Mouse (Mus musculus): ENCODE results near the gene Pex13.

The Pex13 gene

GRCm38 (mm10) chr11:23665798-23666501 is at the start of gene Pex13:
Pex13 (minus strand) TSS chr11:23665959.
- in situ Hi-C loops (cut with MboI, MseI), result no loop called here

- in situ Hi-C loops (cut with MboI, MseI), result no loop called here
These were observed 46.5 kb upstream of the Pex13 start for GRCm38 (mm10) chr11:23712299-23712698.

- in situ Hi-C loops (cut with MboI, MseI), result no loop called here
These were observed 39.0 kb upstream of the Pex13 start for GRCm38 (mm10) chr11:23704604-23705294.

GRCm38 (mm10) chr11:23701831-23702230 is 36.1 kb upstream of the Pex13 start:
- in situ Hi-C loops (cut with MboI, MseI), result no loop called here

- in situ Hi-C loops (cut with MboI, MseI), result no loop called here
These were observed 33.8 kb upstream of the Pex13 start for GRCm38 (mm10) chr11:23699414-23700095.

- in situ Hi-C loops (cut with MboI, MseI), result no loop called here
These were observed 32.8 kb upstream of the Pex13 start for GRCm38 (mm10) chr11:23698526-23698925.

GRCm38 (mm10) chr11:23695847-23696246 is 30.1 kb upstream of the Pex13 start:
- in situ Hi-C loops (cut with MboI, MseI), result no loop called here

GRCm38 (mm10) chr11:23693286-23693685 is 27.5 kb upstream of the Pex13 start:
- in situ Hi-C loops (cut with MboI, MseI), result no loop called here

GRCm38 (mm10) chr11:23688060-23688459 is 22.3 kb upstream of the Pex13 start:
- in situ Hi-C loops (cut with MboI, MseI), result no loop called here

GRCm38 (mm10) chr11:23686671-23687070 is 20.9 kb upstream of the Pex13 start:
- in situ Hi-C loops (cut with MboI, MseI), result no loop called here

GRCm38 (mm10) chr11:23682561-23682960 is 16.8 kb upstream of the Pex13 start:
- in situ Hi-C loops (cut with MboI, MseI), result no loop called here

- in situ Hi-C loops (cut with MboI, MseI), result no loop called here
These were observed 14.7 kb upstream of the Pex13 start for GRCm38 (mm10) chr11:23680435-23680950.

GRCm38 (mm10) chr11:23679044-23679642 is 13.4 kb upstream of the Pex13 start:
- in situ Hi-C loops (cut with MboI, MseI), result loop anchor here (5.0 kb wide), 2 partner anchors 188 to 273 kb away; no protein-coding TSS in a partner anchor

- in situ Hi-C loops (cut with MboI, MseI), result loop anchor here (5.0 kb wide), 2 partner anchors 191 to 276 kb away; no protein-coding TSS in a partner anchor
These were observed 10.3 kb upstream of the Pex13 start for GRCm38 (mm10) chr11:23676100-23676499.

GRCm38 (mm10) chr11:23672256-23672749 is 6.5 kb upstream of the Pex13 start:
- in situ Hi-C loops (cut with MboI, MseI), result no loop called here

GRCm38 (mm10) chr11:23667128-23667527 is 1.4 kb upstream of the Pex13 start:
- in situ Hi-C loops (cut with MboI, MseI), result no loop called here

- in situ Hi-C loops (cut with MboI, MseI), result no loop called here
These were observed 767 bp upstream of the Pex13 start for GRCm38 (mm10) chr11:23666526-23666925.

GRCm38 (mm10) chr11:23665311-23665786 is 410 bp downstream of the Pex13 start, which contains the start of gene Pus10:
Pus10 (plus strand) TSS chr11:23665674.
- in situ Hi-C loops (cut with MboI, MseI), result no loop called here

GRCm38 (mm10) chr11:23664232-23664631 is 1.5 kb downstream of the Pex13 start:
- in situ Hi-C loops (cut with MboI, MseI), result no loop called here

GRCm38 (mm10) chr11:23657791-23658190 is 8.0 kb downstream of the Pex13 start:
- in situ Hi-C loops (cut with MboI, MseI), result no loop called here

- in situ Hi-C loops (cut with MboI, MseI), result no loop called here
These were observed 12.1 kb downstream of the Pex13 start for GRCm38 (mm10) chr11:23653666-23654065.

All from T-helper 2 cell (primary cell).